Mouse (Mus musculus) MEL (cell line): Measurements from ENCODE around the gene Lrrc25. TPM values are rescaled to one million over a fixed set of nuclear protein-coding genes. Genes with fewer than 3 reads are reported as not detected.

ENCODE experiments used
- DNase-seq: peaks from one replicate; pipeline ENCODE4 v3.0.0; 2011; ENCODE audit warnings: low read depth, low spot score
- H3K27ac ChIP-seq: 2 replicates; pipeline ENCODE4 v1.5.1; 2012; ENCODE audit warnings: low read depth, mild to moderate bottlenecking, control low read depth, low read length, moderate library complexity; ENCODE audit not compliant: control insufficient read depth
- H3K27me3 ChIP-seq, 2 experiments: fragments of 150-350 bp in 1 of 2; sonication (generic) in 1 of 2; 2 replicates each; pipeline ENCODE4 v1.6.1; 2012; ENCODE audit warnings: low read length in 2 of 2, mild to moderate bottlenecking in 2 of 2, improper control_type of control experiment in 1 of 2, moderate library complexity in 1 of 2; ENCODE audit not compliant: insufficient read depth in 2 of 2, control insufficient read depth in 1 of 2
- H3K36me3 ChIP-seq, 2 experiments: 2 replicates each; pipeline ENCODE4 v1.6.1; 2012 to 2014; ENCODE audit warnings: low read length in 2 of 2, improper control_type of control experiment in 1 of 2, inconsistent platforms in 1 of 2, mild to moderate bottlenecking in 1 of 2; ENCODE audit not compliant: insufficient read depth in 2 of 2, control insufficient read depth in 1 of 2
- H3K4me1 ChIP-seq, 2 experiments: fragments of 150-350 bp in 1 of 2; sonication (generic) in 1 of 2; 2 replicates each; pipeline ENCODE4 v1.6.1; 2012; ENCODE audit warnings: low read length in 2 of 2, improper control_type of control experiment in 1 of 2, mild to moderate bottlenecking in 1 of 2; ENCODE audit not compliant: insufficient read depth in 2 of 2, control insufficient read depth in 1 of 2
- H3K4me3 ChIP-seq, 2 experiments: fragments of 150-350 bp in 1 of 2; sonication (generic) in 1 of 2; 2 replicates each; pipeline ENCODE4 v1.5.1; 2012; ENCODE audit warnings: low read depth in 2 of 2, low read length in 2 of 2, mild to moderate bottlenecking in 2 of 2, moderate library complexity in 2 of 2, control low read depth in 1 of 2, improper control_type of control experiment in 1 of 2; ENCODE audit not compliant: control insufficient read depth in 1 of 2, insufficient read depth in 1 of 2
- H3K79me2 ChIP-seq: 2 replicates; pipeline ENCODE4 v1.6.1; 2012; ENCODE audit warnings: mild to moderate bottlenecking, low read length, moderate library complexity; ENCODE audit not compliant: control insufficient read depth, poor library complexity, insufficient read depth
- H3K9ac ChIP-seq: 2 replicates; pipeline ENCODE4 v1.6.1; 2012; ENCODE audit warnings: low read depth, mild to moderate bottlenecking, control low read depth, low read length, moderate library complexity; ENCODE audit not compliant: control insufficient read depth, poor library complexity, severe bottlenecking
- H3K9me3 ChIP-seq: fragments of 150-350 bp; sonication (generic); replicated peaks from 2 replicates; pipeline ENCODE4 v1.6.1; 2012; ENCODE audit warnings: mild to moderate bottlenecking, low read length, improper control_type of control experiment, moderate library complexity; ENCODE audit not compliant: insufficient read depth
- BHLHE40 ChIP-seq: IDR thresholded peaks from 2 replicates; pipeline ENCODE4 v1.6.1; 2012; ENCODE audit warnings: low read depth, mild to moderate bottlenecking, inconsistent platforms, low read length, improper control_type of control experiment, borderline replicate concordance
- CHD1 ChIP-seq: IDR thresholded peaks from 2 replicates; pipeline ENCODE4 v1.6.1; 2012; ENCODE audit warnings: low read depth, mild to moderate bottlenecking, inconsistent platforms, low read length, improper control_type of control experiment
- CHD2 ChIP-seq: IDR thresholded peaks from 2 replicates; pipeline ENCODE4 v1.6.1; 2011; ENCODE audit warnings: low read length, improper control_type of control experiment
- CTCF ChIP-seq, 3 experiments: IDR thresholded peaks in 2 of 3; conservative IDR thresholded peaks in 1 of 3; 2 replicates each; pipeline ENCODE4 v1.5.1; 2011 to 2012; ENCODE audit warnings: low read length in 3 of 3, low read depth in 2 of 3, mild to moderate bottlenecking in 2 of 3, improper control_type of control experiment in 1 of 3, inconsistent platforms in 1 of 3, mixed read lengths in 1 of 3, moderate library complexity in 1 of 3; ENCODE audit not compliant: control insufficient read depth in 1 of 3, insufficient read depth in 1 of 3, poor library complexity in 1 of 3, severe bottlenecking in 1 of 3
- E2F4 ChIP-seq: IDR thresholded peaks from 2 replicates; pipeline ENCODE4 v1.6.1; 2011; ENCODE audit warnings: low read depth, low read length, improper control_type of control experiment, borderline replicate concordance
- ELF1 ChIP-seq: IDR thresholded peaks from 2 replicates; pipeline ENCODE4 v1.6.1; 2014; ENCODE audit warnings: low read depth, mild to moderate bottlenecking, inconsistent platforms, low read length, improper control_type of control experiment, moderate library complexity
- EP300 ChIP-seq, 2 experiments: IDR thresholded peaks; 2 replicates each; pipeline ENCODE4 v1.6.1; 2011; ENCODE audit warnings: improper control_type of control experiment in 2 of 2, low read length in 2 of 2, low read depth in 1 of 2, mild to moderate bottlenecking in 1 of 2
- GABPA ChIP-seq: IDR thresholded peaks from 2 replicates; pipeline ENCODE4 v1.6.1; 2012; ENCODE audit warnings: low read depth, mild to moderate bottlenecking, inconsistent platforms, low read length, improper control_type of control experiment, moderate library complexity
- GATA1 ChIP-seq: IDR thresholded peaks from 2 replicates; pipeline ENCODE4 v1.6.1; 2011; ENCODE audit warnings: low read depth, low read length, improper control_type of control experiment
- JUND ChIP-seq: IDR thresholded peaks from 2 replicates; pipeline ENCODE4 v1.6.1; 2011; ENCODE audit warnings: low read depth, mild to moderate bottlenecking, improper control_type of control experiment, low read length
- KAT2A ChIP-seq: conservative IDR thresholded peaks from 2 replicates; pipeline ENCODE4 v1.6.1; 2012; ENCODE audit warnings: low read depth, low read length, improper control_type of control experiment, inconsistent platforms
- MAFK ChIP-seq: IDR thresholded peaks from 2 replicates; pipeline ENCODE4 v1.6.1; 2011; ENCODE audit warnings: low read depth, mild to moderate bottlenecking, low read length, improper control_type of control experiment, borderline replicate concordance
- MAX ChIP-seq: IDR thresholded peaks from 2 replicates; pipeline ENCODE4 v1.6.1; 2011; ENCODE audit warnings: low read length, improper control_type of control experiment
- MAZ ChIP-seq: IDR thresholded peaks from 2 replicates; pipeline ENCODE4 v1.6.1; 2012; ENCODE audit warnings: low read depth, mild to moderate bottlenecking, inconsistent platforms, low read length, improper control_type of control experiment
- MEF2A ChIP-seq: IDR thresholded peaks from 2 replicates; pipeline ENCODE4 v1.6.1; 2014; ENCODE audit warnings: low read depth, mild to moderate bottlenecking, inconsistent platforms, low read length, improper control_type of control experiment; ENCODE audit not compliant: poor library complexity, insufficient replicate concordance, severe bottlenecking; ENCODE audit errors: extremely low read depth
- NRF1 ChIP-seq: IDR thresholded peaks from 2 replicates; pipeline ENCODE4 v1.6.1; 2014; ENCODE audit warnings: low read depth, mild to moderate bottlenecking, inconsistent platforms, low read length, improper control_type of control experiment, moderate library complexity; ENCODE audit not compliant: poor library complexity, insufficient read depth, severe bottlenecking
- POLR2A ChIP-seq, 2 experiments: IDR thresholded peaks; 2 replicates each; pipeline ENCODE4 v1.6.1; 2011 to 2012; ENCODE audit warnings: low read length in 2 of 2, mild to moderate bottlenecking in 2 of 2, control low read depth in 1 of 2, improper control_type of control experiment in 1 of 2, low read depth in 1 of 2, moderate library complexity in 1 of 2; ENCODE audit not compliant: control insufficient read depth in 1 of 2, insufficient read depth in 1 of 2, poor library complexity in 1 of 2
- POLR2AphosphoS2 ChIP-seq: IDR thresholded peaks from 2 replicates; pipeline ENCODE4 v1.6.1; 2011; ENCODE audit warnings: low read length, improper control_type of control experiment
- RAD21 ChIP-seq: IDR thresholded peaks from 2 replicates; pipeline ENCODE4 v1.6.1; 2011; ENCODE audit warnings: mild to moderate bottlenecking, low read depth, low read length, improper control_type of control experiment
- RCOR1 ChIP-seq: IDR thresholded peaks from 2 replicates; pipeline ENCODE4 v1.6.1; 2012; ENCODE audit warnings: low read depth, mild to moderate bottlenecking, inconsistent platforms, low read length, improper control_type of control experiment
- SIN3A ChIP-seq: IDR thresholded peaks from 2 replicates; pipeline ENCODE4 v1.6.1; 2012; ENCODE audit warnings: low read length, improper control_type of control experiment, inconsistent platforms
- SMC3 ChIP-seq: IDR thresholded peaks from 2 replicates; pipeline ENCODE4 v1.6.1; 2011; ENCODE audit warnings: low read depth, low read length, improper control_type of control experiment
- TBP ChIP-seq: IDR thresholded peaks from 2 replicates; pipeline ENCODE4 v1.8.0; 2011; ENCODE audit warnings: low read depth, low read length, improper control_type of control experiment
- TCF12 ChIP-seq: IDR thresholded peaks from 2 replicates; pipeline ENCODE4 v1.6.1; 2014; ENCODE audit warnings: low read depth, mild to moderate bottlenecking, inconsistent platforms, low read length, improper control_type of control experiment, moderate library complexity
- UBTF ChIP-seq: IDR thresholded peaks from 2 replicates; pipeline ENCODE4 v1.6.1; 2012; ENCODE audit warnings: low read depth, mild to moderate bottlenecking, inconsistent platforms, low read length, improper control_type of control experiment, moderate library complexity, borderline replicate concordance; ENCODE audit not compliant: insufficient read depth
- USF1 ChIP-seq: IDR thresholded peaks from 2 replicates; pipeline ENCODE4 v1.6.1; 2014; ENCODE audit warnings: low read depth, mild to moderate bottlenecking, inconsistent platforms, low read length, improper control_type of control experiment, moderate library complexity
- USF2 ChIP-seq, 2 experiments: IDR thresholded peaks; 2 replicates each; pipeline ENCODE4 v1.6.1; 2011 to 2012; ENCODE audit warnings: improper control_type of control experiment in 2 of 2, low read length in 2 of 2, borderline replicate concordance in 1 of 2, inconsistent platforms in 1 of 2, low read depth in 1 of 2, mild to moderate bottlenecking in 1 of 2; ENCODE audit not compliant: insufficient read depth in 1 of 2
- ZC3H11A ChIP-seq: IDR thresholded peaks from 2 replicates; pipeline ENCODE4 v1.6.1; 2012; ENCODE audit warnings: low read depth, mild to moderate bottlenecking, inconsistent platforms, low read length, improper control_type of control experiment
- ZKSCAN1 ChIP-seq: IDR thresholded peaks from 2 replicates; pipeline ENCODE4 v1.6.1; 2012; ENCODE audit warnings: low read depth, mild to moderate bottlenecking, inconsistent platforms, low read length, improper control_type of control experiment, moderate library complexity
- ZNF384 ChIP-seq: IDR thresholded peaks from 2 replicates; pipeline ENCODE4 v1.6.1; 2012; ENCODE audit warnings: low read depth, mild to moderate bottlenecking, inconsistent platforms, low read length, improper control_type of control experiment
- polyA plus RNA-seq, 2 experiments: library from polyadenylated mRNA; stranded (reverse) in 1 of 2; unstranded in 1 of 2; fragments of >175 nt in 1 of 2; fragments of >200 nt in 1 of 2; gene quantifications; 2 replicates each; pipeline versions ENCODE4 v1.2.1 to v1.2.4; 2012; ENCODE audit warnings: low replicate concordance in 2 of 2, low read depth in 1 of 2; ENCODE audit not compliant: insufficient read length in 2 of 2, insufficient read depth in 1 of 2, missing spikeins in 1 of 2
- total RNA-seq: library from RNA; depleted of rRNA; stranded (reverse); fragments of 300-350 nt; gene quantifications from 2 replicates; pipeline ENCODE4 v1.2.3, GENCODE M21; 2012

Lrrc25 gene
- total and polyA plus RNA-seq, 3 experiments: 0.39 to 1.1 TPM; not detected in 1

DNA sequence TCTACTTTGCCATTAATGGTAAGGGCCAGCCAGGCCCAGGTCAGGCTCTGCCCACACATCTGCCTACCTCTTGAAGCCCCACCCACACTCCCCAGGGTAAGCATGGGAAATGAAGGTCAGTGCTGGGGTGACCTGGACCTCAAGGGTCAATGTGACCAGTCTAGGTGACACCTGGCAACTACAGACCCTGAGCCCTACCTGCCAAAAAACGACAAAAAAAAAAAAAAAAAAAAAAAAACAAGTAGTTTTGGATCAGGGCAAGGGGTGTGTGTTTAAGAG is 32.1 kb downstream of the Lrrc25 start:
- no peak for TF ChIP-seq UBTF
- no peak for TF ChIP-seq POLR2AphosphoS2
- TF ChIP-seq JUND: no peak
- TF ChIP-seq EP300 (IDR thresholded peaks at IDR 0.05; ENCODE audit: low read depth in 1 of 2, low read length in 2 of 2): no peak
- no peak for TF ChIP-seq MAZ
- TF ChIP-seq MAX: no peak
- no peak for TF ChIP-seq TBP
- no peak for TF ChIP-seq MAFK
- TF ChIP-seq SIN3A: no peak
- no peak for TF ChIP-seq KAT2A
- TF ChIP-seq ELF1: no peak
- no peak for TF ChIP-seq ZC3H11A
- TF ChIP-seq SMC3: no peak
- no peak for TF ChIP-seq POLR2A (IDR thresholded peaks at IDR 0.05; ENCODE audit: control insufficient read depth in 1 of 2, insufficient read depth in 1 of 2, low read depth in 1 of 2, low read length in 2 of 2, poor library complexity in 1 of 2)
- TF ChIP-seq CHD1: no peak
- no peak for TF ChIP-seq GATA1
- TF ChIP-seq NRF1: no peak
- no peak for TF ChIP-seq MEF2A
- TF ChIP-seq ZKSCAN1: no peak
- TF ChIP-seq CTCF (IDR thresholded peaks at IDR 0.05 in 2 of 3, conservative IDR thresholded peaks at IDR 0.05 in 1 of 3; ENCODE audit: control insufficient read depth in 1 of 3, insufficient read depth in 1 of 3, low read depth in 2 of 3, low read length in 3 of 3, poor library complexity in 1 of 3, severe bottlenecking in 1 of 3): no peak
- Histone ChIP-seq H3K27ac (no peak overlapping the region), H3K4me1 (peaks cover 9 to 30% of the 10 kb centered on the region in 2 experiments), H3K27me3 (no peaks in the 10 kb centered on the region), H3K36me3 (peaks cover 2 to 24% of the 10 kb centered on the region in 2 experiments; a peak in 3 of 4 replicates), H3K79me2 (no peaks in the 10 kb centered on the region), H3K4me3 (no peak overlapping the region), H3K9me3 (no peaks in the 10 kb centered on the region), H3K9ac (no peak overlapping the region)
- DNase-seq: no peak

DNA sequence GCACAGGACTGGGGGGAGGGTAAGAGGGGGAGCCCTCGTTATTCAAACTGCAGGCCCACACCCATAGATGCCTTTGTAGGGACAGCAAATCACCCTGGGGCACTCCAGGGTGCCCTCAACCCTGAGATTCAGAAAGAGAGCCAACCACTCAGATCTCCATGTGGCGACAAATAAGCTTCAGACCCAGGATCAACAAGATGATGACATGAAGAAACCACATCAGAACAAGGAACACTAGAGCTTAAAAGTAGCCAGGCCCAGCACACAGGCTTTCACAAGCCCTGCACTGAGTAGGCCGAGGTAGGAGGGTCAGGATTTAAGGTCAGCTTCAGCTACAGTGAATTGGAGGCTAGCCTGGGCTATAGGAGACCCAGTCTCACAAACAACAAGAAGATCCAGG is 33.0 kb downstream of the Lrrc25 start:
- Histone ChIP-seq H3K9ac (no peak overlapping the region; the same call in 1 of the 2 replicates), H3K9me3 (no peaks in the 10 kb centered on the region), H3K36me3 (peaks cover 2 to 24% of the 10 kb centered on the region in 2 experiments; a peak in 3 of 4 replicates), H3K79me2 (no peaks in the 10 kb centered on the region), H3K27me3 (no peaks in the 10 kb centered on the region), H3K4me1 (peaks cover 9 to 30% of the 10 kb centered on the region in 2 experiments), H3K4me3 (no peak overlapping the region), H3K27ac (peak overlapping the region; percentile 70)
- DNase-seq: peak; percentile 75
- TF ChIP-seq UBTF: no peak
- TF ChIP-seq CHD2: no peak
- TF ChIP-seq BHLHE40: no peak
- TF ChIP-seq ELF1: no peak
- no peak; the same call in 1 of the 2 replicates for TF ChIP-seq SIN3A
- peak; percentile 25 to 42; a peak in 3 of 4 replicates for TF ChIP-seq EP300 (IDR thresholded peaks at IDR 0.05; ENCODE audit: low read depth in 1 of 2, low read length in 2 of 2)
- TF ChIP-seq KAT2A: no peak
- peak; percentile 81 for TF ChIP-seq RCOR1
- no peak for TF ChIP-seq CHD1
- no peak for TF ChIP-seq USF2 (IDR thresholded peaks at IDR 0.05; ENCODE audit: borderline replicate concordance in 1 of 2, insufficient read depth in 1 of 2, low read depth in 1 of 2, low read length in 2 of 2)
- no peak for TF ChIP-seq USF1
- peak; percentile 70 for TF ChIP-seq GATA1
- TF ChIP-seq GABPA: no peak
- peak; percentile 26; the same call in 1 of the 2 replicates for TF ChIP-seq TCF12
- TF ChIP-seq E2F4: no peak
- TF ChIP-seq POLR2AphosphoS2: no peak
- TF ChIP-seq ZNF384: no peak
- no peak for TF ChIP-seq CTCF (IDR thresholded peaks at IDR 0.05 in 2 of 3, conservative IDR thresholded peaks at IDR 0.05 in 1 of 3; ENCODE audit: control insufficient read depth in 1 of 3, insufficient read depth in 1 of 3, low read depth in 2 of 3, low read length in 3 of 3, poor library complexity in 1 of 3, severe bottlenecking in 1 of 3)
- 0 out of 2 replicates have a peak, but pooled peaks have one; percentile 13 for TF ChIP-seq TBP
- TF ChIP-seq MAX: no peak
- no peak for TF ChIP-seq RAD21
